Mouse (Mus musculus) neural tube, embryonic 13.5 days (tissue): ENCODE results near the gene Rbfox3. TPM values are rescaled to one million over a fixed set of nuclear protein-coding genes. Genes with fewer than 3 reads are reported as not detected.

Source experiments
- ATAC-seq: fragments of 200-750 bp; cut with Nextera tagmentation; 2 replicates; pipeline ENCODE4 v1.8.0; 2017; ENCODE audit warnings: low read depth, mild to moderate bottlenecking, moderate TSS enrichment, moderate library complexity
- H3K27ac ChIP-seq: fragments of 300-500 bp; sonication (generic); replicated peaks from 2 replicates; pipeline ENCODE4 v1.5.1; 2015; ENCODE audit warnings: moderate library complexity, mild to moderate bottlenecking, inconsistent platforms
- H3K27me3 ChIP-seq: fragments of 300-500 bp; sonication (generic); 2 replicates; pipeline ENCODE4 v1.6.1; 2015; ENCODE audit warnings: mild to moderate bottlenecking, inconsistent platforms
- H3K36me3 ChIP-seq: fragments of 300-500 bp; sonication (generic); 2 replicates; pipeline ENCODE4 v1.6.1; 2015; ENCODE audit warnings: mild to moderate bottlenecking, inconsistent platforms
- H3K4me1 ChIP-seq: fragments of 300-500 bp; sonication (generic); replicated peaks from 2 replicates; pipeline ENCODE4 v1.6.1; 2015; ENCODE audit warnings: inconsistent platforms
- H3K4me2 ChIP-seq: fragments of 300-500 bp; sonication (generic); 2 replicates; pipeline ENCODE4 v1.6.1; 2015; ENCODE audit warnings: inconsistent platforms, mild to moderate bottlenecking, moderate library complexity
- H3K4me3 ChIP-seq: fragments of 300-500 bp; sonication (generic); 2 replicates; pipeline ENCODE4 v1.5.1; 2015; ENCODE audit warnings: mild to moderate bottlenecking, inconsistent platforms
- H3K9ac ChIP-seq: fragments of 300-500 bp; sonication (generic); 2 replicates; pipeline ENCODE4 v1.6.1; 2015; ENCODE audit warnings: moderate library complexity, mild to moderate bottlenecking, inconsistent platforms
- H3K9me3 ChIP-seq: fragments of 300-500 bp; sonication (generic); 2 replicates; pipeline ENCODE4 v1.6.1; 2016; ENCODE audit warnings: inconsistent platforms
- WGBS: fragments of 180-500 bp; shearing (Covaris S2); methylation state at CpG from one replicate; pipeline ENCODE4 v1.1.7; 2015; 5-methylcytosine and 5-hydroxymethylcytosine counted together
- polyA plus RNA-seq: library from polyadenylated mRNA; unstranded; fragments of >200 nt; fragmentation: Nextera tagmentation; extraction: Ambion mirVana; gene quantifications from 2 replicates; pipeline ENCODE4 v1.2.1, GENCODE M21; 2015

Gene Rbfox3
- polyA plus RNA-seq, 1 experiment from 2014 or later = 71.2 TPM

DNA sequence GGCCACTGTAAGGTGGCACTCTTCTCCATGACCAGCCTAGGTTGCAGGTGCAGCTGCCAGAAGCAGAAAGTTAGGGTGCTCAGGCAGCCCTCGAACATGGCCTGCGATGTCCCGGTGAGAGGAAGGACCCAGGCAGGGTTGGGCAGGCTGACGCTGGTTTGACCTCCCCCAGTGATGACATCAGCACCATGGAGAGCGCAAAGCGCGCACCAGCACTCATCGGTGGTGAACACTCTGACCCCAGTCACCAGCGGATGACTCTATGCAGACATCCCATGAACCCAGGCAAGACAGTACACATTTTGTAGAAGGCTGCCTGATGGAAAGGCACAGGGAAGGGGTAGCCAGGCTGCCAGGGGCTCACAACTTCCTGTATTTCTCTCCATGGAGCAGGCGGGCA is 308.3 kb downstream of the Rbfox3 start:
- H3K9me3 ChIP-seq = no peaks in the 10 kb centered on the region
- no peak overlapping the region for H3K4me3 ChIP-seq
- H3K4me1 ChIP-seq = peaks cover 67% of the 10 kb centered on the region
- H3K4me2 ChIP-seq = no peak overlapping the region
- WGBS = 5% methylated on average over 10 of the region's 10 CpGs
- no peak for ATAC-seq
- H3K27me3 ChIP-seq = no peaks in the 10 kb centered on the region
- no peak overlapping the region for H3K9ac ChIP-seq
- peak overlapping the region; percentile 42; the same call in 1 of the 2 replicates for H3K27ac ChIP-seq
- H3K36me3 ChIP-seq = no peaks in the 10 kb centered on the region

GRCm38 (mm10) chr11:118601484-118601883 is 309.9 kb downstream of the Rbfox3 start:
- no peaks in the 10 kb centered on the region for H3K36me3 ChIP-seq
- peaks cover 62% of the 10 kb centered on the region for H3K4me1 ChIP-seq
- no peaks in the 10 kb centered on the region for H3K9me3 ChIP-seq
- peak overlapping the region; percentile 88 for H3K27ac ChIP-seq
- H3K4me2 ChIP-seq = no peak overlapping the region
- ATAC-seq = no peak
- no peak overlapping the region for H3K9ac ChIP-seq
- H3K27me3 ChIP-seq = no peaks in the 10 kb centered on the region
- WGBS = 59% methylated on average over 9 of the region's 9 CpGs
- H3K4me3 ChIP-seq = no peak overlapping the region

GRCm38 (mm10) chr11:118600168-118600567 is 311.2 kb downstream of the Rbfox3 start:
- Histone ChIP-seq H3K27ac (peak overlapping the region; percentile 88), H3K4me2 (peak overlapping the region; percentile 9), H3K4me1 (peaks cover 60% of the 10 kb centered on the region), H3K4me3 (no peak overlapping the region), H3K36me3 (no peaks in the 10 kb centered on the region), H3K9me3 (no peaks in the 10 kb centered on the region), H3K27me3 (no peaks in the 10 kb centered on the region), H3K9ac (peak overlapping the region; percentile 56)
- WGBS = 0% methylated on average over 9 of the region's 9 CpGs
- peak; percentile 68 for ATAC-seq

DNA sequence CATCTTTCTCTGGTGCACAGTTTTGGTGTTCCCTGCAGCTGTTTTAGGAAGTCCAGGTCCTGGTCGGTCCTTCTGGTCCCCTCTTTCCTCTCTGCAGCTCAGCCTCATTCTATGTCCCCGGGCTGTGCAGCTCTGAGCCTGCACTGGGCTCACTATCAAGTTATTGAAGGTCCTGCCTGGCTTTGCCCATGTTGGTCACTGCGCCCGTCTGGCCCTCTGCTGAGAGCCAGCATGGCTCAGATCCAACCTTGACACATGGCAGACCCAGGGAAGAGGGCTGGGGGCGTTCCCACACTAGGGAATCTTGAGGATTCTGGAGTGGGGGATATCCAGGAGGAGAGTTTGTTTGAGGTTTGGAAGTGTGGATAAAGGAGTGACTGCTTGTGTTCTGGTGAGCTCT is 312.7 kb downstream of the Rbfox3 start:
- no peaks in the 10 kb centered on the region for H3K27me3 ChIP-seq
- 67% methylated on average over 5 of the region's 5 CpGs for WGBS

DNA sequence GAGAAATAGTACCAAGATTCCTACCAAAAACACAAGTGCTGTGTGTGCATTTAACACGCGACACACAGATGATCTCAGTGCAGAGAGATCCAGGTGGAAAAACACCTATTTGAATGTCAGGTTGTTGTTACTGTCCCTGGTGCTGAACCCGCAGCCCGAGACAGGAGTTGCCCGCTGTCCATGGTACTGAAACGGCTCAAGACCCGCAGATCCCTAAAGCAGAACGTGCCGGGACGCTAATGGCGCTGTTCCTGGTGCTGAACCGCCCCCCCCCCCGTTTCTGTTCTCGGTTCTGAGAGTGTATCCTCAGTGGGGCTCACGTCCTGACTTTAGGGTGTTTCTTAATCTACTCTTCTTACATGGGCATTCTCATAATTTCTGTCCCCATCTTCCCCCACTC is 326.6 kb downstream of the Rbfox3 start:
- ATAC-seq = no peak
- 8% methylated on average over 15 of the region's 15 CpGs for whole genome bisulfite sequencing
- Histone ChIP-seq H3K9me3 (no peaks in the 10 kb centered on the region), H3K36me3 (no peaks in the 10 kb centered on the region), H3K27ac (no peak overlapping the region), H3K27me3 (no peaks in the 10 kb centered on the region), H3K4me3 (no peak overlapping the region), H3K4me2 (no peak overlapping the region), H3K9ac (no peak overlapping the region), H3K4me1 (peaks cover 21% of the 10 kb centered on the region)

More for the DNA sequence above, 312.7 kb downstream of the Rbfox3 start:
- Histone ChIP-seq H3K36me3 (no peaks in the 10 kb centered on the region), H3K9me3 (no peaks in the 10 kb centered on the region), H3K27ac (peak overlapping the region; percentile 42; the same call in 1 of the 2 replicates), H3K9ac (no peak overlapping the region), H3K4me3 (no peak overlapping the region), H3K4me2 (no peak overlapping the region), H3K4me1 (peaks cover 47% of the 10 kb centered on the region)
- ATAC-seq = no peak

DNA sequence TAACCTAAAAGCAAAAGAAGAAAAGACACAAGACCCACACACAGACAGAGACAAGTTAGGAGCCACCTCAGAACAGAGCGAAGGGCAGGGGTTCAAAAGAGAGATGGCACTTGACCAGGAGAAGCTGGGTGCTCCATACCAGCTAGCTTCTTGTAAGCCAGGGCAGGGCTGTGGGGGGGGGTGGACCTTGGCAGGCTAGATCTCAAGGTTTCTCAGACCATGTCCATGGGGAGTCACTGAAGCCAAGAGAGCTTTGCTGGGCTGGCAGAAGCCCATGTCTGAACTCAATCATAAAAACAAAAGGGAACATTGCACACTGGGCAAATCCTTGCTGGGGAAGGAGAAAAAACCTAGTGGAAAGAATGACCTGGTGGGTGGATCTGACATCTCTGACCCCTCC is 327.4 kb downstream of the Rbfox3 start:
- no peaks in the 10 kb centered on the region for H3K27me3 ChIP-seq
- WGBS = 96% methylated on average over 1 of the region's 1 CpGs
- H3K4me2 ChIP-seq = no peak overlapping the region
- no peak overlapping the region for H3K4me3 ChIP-seq
- H3K9me3 ChIP-seq = no peaks in the 10 kb centered on the region
- H3K27ac ChIP-seq = no peak overlapping the region
- H3K9ac ChIP-seq = no peak overlapping the region
- no peak for ATAC-seq
- no peaks in the 10 kb centered on the region for H3K36me3 ChIP-seq
- peaks cover 23% of the 10 kb centered on the region for H3K4me1 ChIP-seq

GRCm38 (mm10) chr11:118583573-118583972 is 327.8 kb downstream of the Rbfox3 start:
- no peak for ATAC-seq
- peaks cover 27% of the 10 kb centered on the region for H3K4me1 ChIP-seq
- no peaks in the 10 kb centered on the region for H3K36me3 ChIP-seq
- H3K4me3 ChIP-seq = no peak overlapping the region
- no peaks in the 10 kb centered on the region for H3K9me3 ChIP-seq
- no peak overlapping the region for H3K4me2 ChIP-seq
- WGBS = 84% methylated on average over 8 of the region's 8 CpGs
- H3K9ac ChIP-seq = no peak overlapping the region
- H3K27me3 ChIP-seq = no peaks in the 10 kb centered on the region
- H3K27ac ChIP-seq = no peak overlapping the region

DNA sequence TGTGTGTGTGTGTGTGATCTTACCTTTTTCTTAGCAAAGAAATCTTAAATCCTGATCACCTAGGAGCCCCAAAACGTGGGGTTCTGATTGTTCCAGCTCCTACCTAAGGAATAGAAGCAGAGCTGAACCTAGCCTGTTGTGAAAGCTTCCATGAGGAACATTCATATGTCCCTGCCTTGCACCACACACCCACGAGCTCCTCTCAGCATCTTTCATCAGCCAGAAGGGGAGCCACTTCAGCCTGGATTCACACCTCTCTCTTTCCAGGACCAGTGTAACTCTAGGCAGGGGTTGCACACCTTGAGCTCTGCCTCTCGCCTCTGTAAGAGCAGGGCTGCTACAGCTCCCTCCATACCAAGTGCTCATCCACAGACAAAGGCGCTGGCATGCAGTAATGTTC is 330.4 kb downstream of the Rbfox3 start:
- peaks cover 50% of the 10 kb centered on the region for H3K4me1 ChIP-seq
- H3K4me2 ChIP-seq = no peak overlapping the region
- ATAC-seq = 0 out of 2 replicates have a peak, but pooled peaks have one; percentile 33
- no peaks in the 10 kb centered on the region for H3K27me3 ChIP-seq
- peak overlapping the region; percentile 9; the same call in 1 of the 2 replicates for H3K9ac ChIP-seq
- no peaks in the 10 kb centered on the region for H3K9me3 ChIP-seq
- 47% methylated on average over 4 of the region's 4 CpGs for WGBS
- no peak overlapping the region for H3K4me3 ChIP-seq
- no peaks in the 10 kb centered on the region for H3K36me3 ChIP-seq
- H3K27ac ChIP-seq = peak overlapping the region; percentile 78

GRCm38 (mm10) chr11:118579622-118580021 is 331.8 kb downstream of the Rbfox3 start:
- no peak overlapping the region for H3K27ac ChIP-seq
- ATAC-seq = no peak

DNA sequence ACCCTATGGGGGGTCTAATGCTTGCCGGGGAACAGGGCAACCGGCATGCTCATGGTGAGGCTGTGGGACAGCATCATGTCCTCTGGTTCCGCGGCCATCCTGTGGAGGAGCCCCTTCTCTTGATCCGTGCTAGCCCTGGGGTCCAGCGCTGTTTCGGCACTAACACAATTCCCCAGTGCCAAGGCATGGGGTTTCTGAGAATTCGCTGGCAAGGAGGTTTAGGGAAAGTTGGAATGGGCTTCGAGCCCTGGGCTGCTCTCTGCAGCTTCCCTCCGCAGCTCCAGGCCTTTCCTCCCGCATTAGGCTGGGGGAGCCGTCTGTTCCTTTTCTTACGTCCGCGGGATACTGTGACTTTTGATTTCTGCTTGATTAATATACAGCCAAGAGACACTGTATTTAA is 334.1 kb downstream of the Rbfox3 start:
- H3K36me3 ChIP-seq = no peaks in the 10 kb centered on the region
- no peak for ATAC-seq
- no peak overlapping the region for H3K4me3 ChIP-seq
- H3K9me3 ChIP-seq = no peaks in the 10 kb centered on the region
- H3K27ac ChIP-seq = peak overlapping the region; percentile 43; the same call in 1 of the 2 replicates
- H3K9ac ChIP-seq = peak overlapping the region; percentile 50; the same call in 1 of the 2 replicates
- H3K27me3 ChIP-seq = peaks cover 10% of the 10 kb centered on the region
- H3K4me1 ChIP-seq = peaks cover 79% of the 10 kb centered on the region
- H3K4me2 ChIP-seq = no peak overlapping the region
- WGBS = 50% methylated on average over 15 of the region's 15 CpGs

More at GRCm38 (mm10) chr11:118579622-118580021, 331.8 kb downstream of the Rbfox3 start:
- no peak overlapping the region for H3K9ac ChIP-seq
- no peak overlapping the region for H3K4me3 ChIP-seq
- no peak overlapping the region for H3K4me2 ChIP-seq
- H3K4me1 ChIP-seq = peaks cover 63% of the 10 kb centered on the region
- no peaks in the 10 kb centered on the region for H3K9me3 ChIP-seq
- no peaks in the 10 kb centered on the region for H3K36me3 ChIP-seq
- 88% methylated on average over 8 of the region's 8 CpGs for WGBS
- no peaks in the 10 kb centered on the region for H3K27me3 ChIP-seq

- Histone ChIP-seq H3K4me1 (peaks cover 73% of the 10 kb centered on the region), H3K4me2 (no peak overlapping the region), H3K27me3 (peaks cover 16% of the 10 kb centered on the region), H3K9me3 (no peaks in the 10 kb centered on the region), H3K36me3 (no peaks in the 10 kb centered on the region), H3K9ac (peak overlapping the region; percentile 50; the same call in 1 of the 2 replicates), H3K4me3 (no peak overlapping the region), H3K27ac (peak overlapping the region; percentile 43; the same call in 1 of the 2 replicates)
- ATAC-seq = no peak
- 35% methylated on average over 8 of the region's 8 CpGs for WGBS
These were observed 334.8 kb downstream of the Rbfox3 start for GRCm38 (mm10) chr11:118576611-118577010.

- no peak overlapping the region for H3K4me2 ChIP-seq
- peak overlapping the region; percentile 24; the same call in 1 of the 2 replicates for H3K27ac ChIP-seq
- H3K9ac ChIP-seq = no peak overlapping the region
- WGBS = 80% methylated on average over 5 of the region's 5 CpGs
- H3K4me3 ChIP-seq = no peak overlapping the region
- no peak for ATAC-seq
- no peaks in the 10 kb centered on the region for H3K36me3 ChIP-seq
- H3K4me1 ChIP-seq = peaks cover 81% of the 10 kb centered on the region
- peaks cover 38% of the 10 kb centered on the region for H3K27me3 ChIP-seq
- H3K9me3 ChIP-seq = no peaks in the 10 kb centered on the region
These were observed 337.0 kb downstream of the Rbfox3 start for GRCm38 (mm10) chr11:118574418-118574817.

DNA sequence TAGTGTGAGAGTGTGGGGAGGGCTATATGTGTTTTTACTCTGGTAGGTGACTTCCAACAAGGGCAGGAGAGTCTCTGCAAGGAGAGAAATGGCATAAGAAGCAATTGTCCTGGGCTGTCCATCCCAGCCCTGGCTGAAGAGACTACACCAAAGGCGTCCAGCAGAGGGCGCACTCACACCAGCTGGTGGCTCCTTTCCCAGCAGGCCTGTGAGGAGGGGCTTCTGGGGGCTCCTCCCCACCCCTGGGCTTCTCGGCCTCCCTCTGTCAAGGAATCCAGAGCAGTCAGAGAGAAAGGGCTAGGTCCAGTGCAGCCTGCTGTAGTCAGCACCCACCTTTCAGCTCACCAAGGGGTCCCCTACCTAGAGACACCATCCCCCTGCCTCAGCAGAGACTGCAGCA is 337.8 kb downstream of the Rbfox3 start:
- WGBS = 2% methylated on average over 3 of the region's 3 CpGs
- H3K4me1 ChIP-seq = peaks cover 83% of the 10 kb centered on the region
- no peak overlapping the region for H3K9ac ChIP-seq
- no peak overlapping the region for H3K4me3 ChIP-seq
- H3K27ac ChIP-seq = peak overlapping the region; percentile 33; the same call in 1 of the 2 replicates
- no peaks in the 10 kb centered on the region for H3K36me3 ChIP-seq
- no peaks in the 10 kb centered on the region for H3K9me3 ChIP-seq
- H3K27me3 ChIP-seq = peaks cover 47% of the 10 kb centered on the region
- ATAC-seq = peak; percentile 48
- no peak overlapping the region for H3K4me2 ChIP-seq
